Mouse (Mus musculus): ENCODE results near the gene Osbpl10. TPM values are rescaled to one million over a fixed set of nuclear protein-coding genes. Genes with fewer than 3 reads are reported as not detected.
A peak's percentile ranks its signal among the peaks of the same experiment; 100 is the strongest.

Osbpl10 gene
- polyA plus RNA-seq, 1 experiment from 2014 or later, result 2.3 TPM

DNA sequence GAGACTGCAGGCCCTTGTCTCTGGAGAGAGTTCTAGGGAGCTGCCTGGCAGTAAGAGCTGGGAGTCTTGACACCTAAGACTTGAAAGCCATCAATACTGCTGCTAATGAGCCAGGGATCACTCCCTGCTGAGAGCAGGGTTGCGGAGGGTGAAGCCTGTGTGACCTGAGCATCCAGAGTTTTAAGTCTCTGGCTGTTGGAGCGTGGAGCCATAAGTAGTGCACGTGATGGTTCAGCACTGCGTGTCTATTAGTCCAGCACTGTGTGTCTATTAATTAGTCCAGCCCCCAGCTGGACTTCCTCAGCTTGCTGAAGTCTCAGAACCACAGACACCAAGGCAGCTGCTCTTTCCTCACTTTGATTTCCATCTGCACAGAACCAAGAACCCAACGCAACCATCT is 8.0 kb downstream of the Osbpl10 start:
- Histone ChIP-seq H3K27ac (no peak overlapping the region), H3K27me3 (no peaks in the 10 kb centered on the region), H3K4me3 (no peak overlapping the region), H3K9me3 (no peaks in the 10 kb centered on the region), H3K4me2 (no peak overlapping the region), H3K4me1 (peaks cover 7% of the 10 kb centered on the region), H3K36me3 (no peaks in the 10 kb centered on the region), H3K9ac (no peak overlapping the region)
- WGBS, result 94% methylated on average over 5 of the region's 5 CpGs
- no peak for ATAC-seq (ENCODE audit: insufficient number of reproducible peaks, insufficient read depth, low FRiP score, low TSS enrichment, low read depth)

DNA sequence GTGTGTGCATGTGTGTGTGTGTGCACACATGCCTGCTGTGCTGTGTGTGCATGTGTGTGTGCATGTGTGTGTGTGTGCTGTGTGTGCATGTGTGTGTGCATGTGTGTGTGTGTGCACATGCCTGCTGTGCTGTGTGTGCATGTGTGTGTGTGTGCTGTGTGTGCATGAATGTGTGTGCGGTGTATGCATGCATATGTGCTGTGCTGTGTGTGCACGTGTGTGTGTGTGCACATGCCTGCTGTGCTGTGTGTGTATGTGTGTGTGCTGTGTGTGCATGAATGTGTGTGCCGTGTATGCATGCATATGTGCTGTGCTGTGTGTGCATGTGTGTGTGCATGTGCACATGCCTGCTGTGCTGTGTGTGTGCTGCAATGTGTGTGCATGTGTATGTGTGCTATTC is 9.7 kb downstream of the Osbpl10 start:
- Histone ChIP-seq H3K9ac (no peak overlapping the region), H3K27me3 (no peaks in the 10 kb centered on the region), H3K4me1 (peaks cover 7% of the 10 kb centered on the region), H3K4me2 (no peak overlapping the region), H3K27ac (0 out of 2 replicates have a peak overlapping the region, but pooled peaks have one; percentile 28), H3K36me3 (no peaks in the 10 kb centered on the region), H3K9me3 (0 out of 2 replicates have a peak, but pooled peaks cover 6% of the 10 kb centered on the region), H3K4me3 (no peak overlapping the region)
- 93% methylated on average over 3 of the region's 3 CpGs for WGBS
- no peak for ATAC-seq (ENCODE audit: insufficient number of reproducible peaks, insufficient read depth, low FRiP score, low TSS enrichment, low read depth)

DNA sequence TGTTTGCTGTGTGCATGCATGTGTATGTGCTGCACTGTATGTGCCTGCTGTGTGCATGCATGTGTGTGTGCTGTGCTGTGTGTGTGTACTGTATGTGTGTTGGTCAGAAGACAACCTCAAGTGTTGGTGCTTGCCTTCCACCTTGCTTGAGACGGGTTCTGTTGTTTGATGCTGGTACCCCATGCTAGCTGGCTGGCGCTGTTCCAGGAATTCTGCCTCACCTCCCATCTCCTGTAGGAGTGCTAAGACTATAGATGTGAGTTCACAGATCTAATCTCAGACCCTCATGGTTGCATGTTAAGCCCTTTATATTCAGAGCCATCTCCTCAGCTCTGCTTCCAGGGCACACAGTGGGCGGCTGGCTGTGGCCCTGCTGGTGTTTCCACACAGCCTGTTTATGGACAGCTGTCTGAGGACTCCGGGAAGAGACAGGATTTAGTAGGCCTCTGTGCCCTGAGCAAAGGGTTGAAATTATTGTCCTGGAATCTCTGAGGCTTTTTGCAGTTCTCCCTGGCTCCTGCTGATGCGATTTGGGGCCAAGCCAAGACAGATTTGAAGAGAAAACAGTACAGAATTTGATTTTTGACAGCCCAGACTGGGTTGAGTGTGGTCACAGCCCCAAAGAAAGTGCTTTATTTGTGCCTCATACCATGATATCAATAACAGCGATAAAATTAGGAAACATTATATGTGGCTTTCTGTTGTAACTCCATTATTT is 10.4 kb downstream of the Osbpl10 start:
- WGBS, result 73% methylated on average over 6 of the region's 6 CpGs
- Histone ChIP-seq H3K4me2 (no peak overlapping the region), H3K4me3 (no peak overlapping the region), H3K9me3 (0 out of 2 replicates have a peak, but pooled peaks cover 7% of the 10 kb centered on the region), H3K9ac (no peak overlapping the region), H3K27me3 (no peaks in the 10 kb centered on the region), H3K36me3 (no peaks in the 10 kb centered on the region), H3K4me1 (peaks cover 7% of the 10 kb centered on the region), H3K27ac (peak overlapping the region; percentile 28; the same call in 1 of the 2 replicates)
- ATAC-seq (ENCODE audit: insufficient number of reproducible peaks, insufficient read depth, low FRiP score, low TSS enrichment, low read depth), result no peak

DNA sequence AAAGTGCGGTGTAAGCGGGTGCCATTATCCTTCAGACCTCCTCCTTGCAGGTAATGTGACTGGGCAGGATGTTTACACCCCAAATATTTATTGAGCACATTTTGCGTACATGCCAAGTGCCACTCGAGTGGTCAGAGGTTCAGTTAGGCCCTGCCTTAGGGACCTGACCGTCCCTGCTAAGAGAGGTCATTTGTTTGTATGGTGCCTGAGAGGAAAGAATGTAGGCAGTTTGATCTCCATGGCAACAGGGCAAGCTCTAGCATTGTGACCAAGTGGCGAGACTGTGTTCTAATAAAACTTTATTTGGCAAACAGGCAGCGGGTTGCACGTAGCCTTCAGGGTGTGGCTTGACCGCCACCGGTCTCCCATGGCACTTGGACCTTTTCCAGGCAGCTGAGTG is 12.1 kb downstream of the Osbpl10 start:
- Histone ChIP-seq H3K27me3 (no peaks in the 10 kb centered on the region), H3K4me3 (no peak overlapping the region), H3K27ac (no peak overlapping the region), H3K4me2 (no peak overlapping the region), H3K9me3 (0 out of 2 replicates have a peak, but pooled peaks cover 7% of the 10 kb centered on the region), H3K36me3 (no peaks in the 10 kb centered on the region), H3K4me1 (peaks cover 7% of the 10 kb centered on the region), H3K9ac (no peak overlapping the region)
- 83% methylated on average over 10 of the region's 10 CpGs for WGBS
- no peak for ATAC-seq (ENCODE audit: insufficient number of reproducible peaks, insufficient read depth, low FRiP score, low TSS enrichment, low read depth)

DNA sequence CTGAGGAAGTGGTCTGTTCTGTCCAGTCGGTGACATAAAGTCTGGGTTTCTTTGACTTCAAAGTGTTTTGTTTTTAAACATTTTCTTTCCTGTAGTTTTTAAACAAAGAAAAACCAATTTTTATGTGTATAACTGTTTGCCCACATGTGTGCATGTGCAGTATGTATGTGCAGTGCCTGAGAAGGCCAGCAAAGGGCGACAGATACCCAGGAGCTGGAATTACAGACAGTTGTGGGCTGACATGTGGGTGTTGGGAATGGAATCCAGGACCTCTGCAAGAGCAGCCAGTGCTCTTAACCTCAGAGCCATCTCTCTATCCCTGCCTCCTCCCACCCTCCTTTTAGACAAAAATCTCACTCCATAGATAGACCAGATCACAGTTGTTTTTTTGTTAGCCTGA is 14.2 kb downstream of the Osbpl10 start:
- Histone ChIP-seq H3K27ac (no peak overlapping the region), H3K4me1 (peaks cover 7% of the 10 kb centered on the region), H3K27me3 (no peaks in the 10 kb centered on the region), H3K4me2 (no peak overlapping the region), H3K36me3 (no peaks in the 10 kb centered on the region), H3K9me3 (0 out of 2 replicates have a peak, but pooled peaks cover 7% of the 10 kb centered on the region), H3K4me3 (no peak overlapping the region), H3K9ac (no peak overlapping the region)
- ATAC-seq (ENCODE audit: insufficient number of reproducible peaks, insufficient read depth, low FRiP score, low TSS enrichment, low read depth), result no peak
- WGBS, result 83% methylated on average over 2 of the region's 2 CpGs

DNA sequence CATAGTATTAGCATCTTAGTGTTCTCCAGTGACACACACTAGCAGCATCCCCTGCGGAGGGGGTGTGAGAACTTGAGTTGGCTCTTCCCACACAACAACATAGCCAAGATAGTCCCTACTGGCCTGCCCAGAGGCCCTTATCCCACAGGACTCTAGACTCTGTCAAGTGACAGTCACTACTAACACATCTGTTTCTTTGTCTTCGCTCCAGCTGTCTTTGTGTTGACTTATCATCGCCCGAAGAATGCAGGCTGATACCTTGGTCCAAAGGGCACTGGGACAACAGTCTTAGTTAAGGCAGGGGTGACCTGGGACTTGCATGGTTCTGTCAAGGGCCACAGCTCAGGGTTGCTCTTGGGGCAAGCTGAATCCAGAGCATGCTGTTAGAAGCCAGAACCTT is 16.9 kb downstream of the Osbpl10 start:
- no peak for ATAC-seq (ENCODE audit: insufficient number of reproducible peaks, insufficient read depth, low FRiP score, low TSS enrichment, low read depth)
- Histone ChIP-seq H3K4me1 (no peaks in the 10 kb centered on the region), H3K27me3 (no peaks in the 10 kb centered on the region), H3K4me2 (no peak overlapping the region), H3K36me3 (no peaks in the 10 kb centered on the region), H3K9me3 (0 out of 2 replicates have a peak, but pooled peaks cover 7% of the 10 kb centered on the region), H3K9ac (no peak overlapping the region), H3K27ac (no peak overlapping the region), H3K4me3 (no peak overlapping the region)
- WGBS, result 91% methylated on average over 4 of the region's 4 CpGs

DNA sequence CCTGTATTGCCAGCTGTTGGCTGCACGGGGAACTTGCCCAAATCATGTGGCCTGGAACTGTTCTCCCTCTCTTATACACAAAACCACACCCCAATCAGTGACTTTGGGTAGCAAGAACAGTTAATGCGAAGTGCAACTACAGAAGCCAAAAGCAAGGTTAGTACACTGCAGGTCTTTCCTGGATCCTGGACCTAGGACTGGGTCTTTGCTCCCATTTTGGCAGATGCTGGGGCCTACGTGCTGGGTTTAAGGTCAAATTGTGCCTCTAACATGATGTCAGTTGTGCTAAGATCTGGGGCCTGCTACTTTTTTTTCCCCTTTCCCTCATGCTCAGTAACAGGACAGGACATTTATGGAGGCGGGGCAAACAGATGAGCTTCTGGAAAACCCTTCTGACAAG is 17.3 kb downstream of the Osbpl10 start:
- Histone ChIP-seq H3K4me3 (no peak overlapping the region), H3K4me2 (no peak overlapping the region), H3K27ac (no peak overlapping the region), H3K36me3 (no peaks in the 10 kb centered on the region), H3K27me3 (no peaks in the 10 kb centered on the region), H3K9ac (no peak overlapping the region), H3K4me1 (no peaks in the 10 kb centered on the region), H3K9me3 (0 out of 2 replicates have a peak, but pooled peaks cover 7% of the 10 kb centered on the region)
- WGBS, result 86% methylated on average over 4 of the region's 4 CpGs
- no peak for ATAC-seq (ENCODE audit: insufficient number of reproducible peaks, insufficient read depth, low FRiP score, low TSS enrichment, low read depth)

DNA sequence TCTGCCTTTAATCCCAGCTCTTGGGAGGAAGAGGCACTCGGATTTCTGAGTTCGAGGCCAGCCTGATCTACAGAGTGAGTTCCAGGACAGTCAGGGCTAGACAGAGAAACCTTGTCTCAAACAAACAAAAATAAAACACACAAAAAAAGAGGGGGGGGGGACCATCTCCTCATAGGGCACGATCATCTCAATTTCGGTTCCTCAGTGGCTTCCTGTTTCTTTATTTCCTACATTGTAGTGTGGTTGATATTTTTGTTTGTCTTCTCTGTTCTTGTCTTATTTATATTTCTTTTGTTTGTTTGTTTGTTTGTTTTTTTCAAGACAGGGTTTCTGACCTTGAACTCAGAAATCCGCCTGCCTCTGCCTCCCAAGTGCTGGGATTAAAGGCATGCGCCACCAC is 18.1 kb downstream of the Osbpl10 start:
- no peak for ATAC-seq (ENCODE audit: insufficient number of reproducible peaks, insufficient read depth, low FRiP score, low TSS enrichment, low read depth)

DNA sequence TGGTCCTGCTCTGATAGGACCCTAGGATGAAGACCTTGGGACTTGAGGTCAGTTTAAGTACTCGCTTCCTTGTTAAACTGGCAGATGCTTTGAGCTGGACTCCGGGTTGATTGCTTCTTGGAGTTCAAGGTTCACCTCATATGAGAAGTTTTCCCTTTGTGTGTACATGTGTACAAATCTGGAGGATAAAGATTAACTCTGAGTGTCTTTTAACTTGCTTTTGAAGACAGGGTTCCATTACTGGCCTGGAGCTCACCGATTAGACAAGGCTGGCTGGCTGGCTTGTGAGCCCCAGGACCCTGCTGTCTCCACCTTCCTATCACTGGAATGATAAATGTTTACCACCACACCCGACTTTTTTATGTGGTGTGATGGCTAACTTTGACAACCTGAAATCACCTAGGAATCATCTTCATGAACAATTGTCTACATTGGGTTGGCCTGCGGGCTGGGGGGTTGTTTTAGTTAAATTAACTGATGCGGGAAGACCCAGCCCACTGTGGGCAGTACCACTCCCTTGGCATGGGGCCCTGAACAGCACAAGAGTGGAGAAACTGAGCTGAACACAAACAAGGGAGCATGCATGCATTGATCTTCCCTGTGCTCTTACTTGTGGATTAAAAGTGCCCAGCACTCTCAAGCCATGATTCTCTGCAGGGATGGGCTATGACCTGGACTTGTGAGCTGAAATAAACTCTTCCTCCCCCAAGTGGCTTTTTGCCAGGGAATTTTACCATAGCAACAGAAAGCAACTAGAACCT is 20.8 kb downstream of the Osbpl10 start:
- no peak for ATAC-seq (ENCODE audit: insufficient number of reproducible peaks, insufficient read depth, low FRiP score, low TSS enrichment, low read depth)
- Histone ChIP-seq H3K4me1 (no peaks in the 10 kb centered on the region), H3K9me3 (no peaks in the 10 kb centered on the region), H3K27me3 (no peaks in the 10 kb centered on the region), H3K4me2 (no peak overlapping the region), H3K9ac (no peak overlapping the region), H3K4me3 (no peak overlapping the region), H3K36me3 (no peaks in the 10 kb centered on the region), H3K27ac (no peak overlapping the region)
- 85% methylated on average over 6 of the region's 6 CpGs for WGBS

More for the DNA sequence above, 18.1 kb downstream of the Osbpl10 start:
- no peaks in the 10 kb centered on the region for H3K36me3 ChIP-seq
- WGBS, result 93% methylated on average over 6 of the region's 6 CpGs
- H3K9ac ChIP-seq, result no peak overlapping the region
- H3K9me3 ChIP-seq, result 0 out of 2 replicates have a peak, but pooled peaks cover 7% of the 10 kb centered on the region
- no peak overlapping the region for H3K27ac ChIP-seq
- H3K4me3 ChIP-seq, result no peak overlapping the region
- no peak overlapping the region for H3K4me2 ChIP-seq
- H3K27me3 ChIP-seq, result no peaks in the 10 kb centered on the region
- H3K4me1 ChIP-seq, result no peaks in the 10 kb centered on the region

DNA sequence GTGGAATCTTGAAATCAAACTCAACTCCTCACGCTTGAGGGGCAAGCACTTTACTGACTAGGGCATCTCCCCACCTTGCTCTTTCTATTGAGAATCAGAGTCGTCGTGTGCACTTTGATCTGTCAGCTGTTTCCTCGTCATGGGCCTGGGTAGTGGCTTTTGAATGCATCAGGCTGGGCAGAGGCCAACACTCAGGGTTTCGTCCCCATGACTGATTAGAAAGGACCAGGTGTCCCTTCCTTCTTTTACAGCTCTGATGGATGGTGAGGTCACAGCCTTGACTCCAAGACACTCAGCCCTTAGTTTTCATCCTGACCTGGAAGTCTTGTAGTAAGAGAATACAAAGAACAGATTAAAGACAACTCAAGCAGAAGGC is 21.4 kb downstream of the Osbpl10 start:
- no peak overlapping the region for H3K9ac ChIP-seq
- no peak overlapping the region for H3K27ac ChIP-seq
- H3K4me2 ChIP-seq, result no peak overlapping the region
- H3K4me1 ChIP-seq, result no peaks in the 10 kb centered on the region
- ATAC-seq (ENCODE audit: insufficient number of reproducible peaks, insufficient read depth, low FRiP score, low TSS enrichment, low read depth), result no peak
- 78% methylated on average over 5 of the region's 5 CpGs for WGBS
- no peaks in the 10 kb centered on the region for H3K27me3 ChIP-seq
- H3K4me3 ChIP-seq, result no peak overlapping the region
- H3K36me3 ChIP-seq, result no peaks in the 10 kb centered on the region
- no peaks in the 10 kb centered on the region for H3K9me3 ChIP-seq

DNA sequence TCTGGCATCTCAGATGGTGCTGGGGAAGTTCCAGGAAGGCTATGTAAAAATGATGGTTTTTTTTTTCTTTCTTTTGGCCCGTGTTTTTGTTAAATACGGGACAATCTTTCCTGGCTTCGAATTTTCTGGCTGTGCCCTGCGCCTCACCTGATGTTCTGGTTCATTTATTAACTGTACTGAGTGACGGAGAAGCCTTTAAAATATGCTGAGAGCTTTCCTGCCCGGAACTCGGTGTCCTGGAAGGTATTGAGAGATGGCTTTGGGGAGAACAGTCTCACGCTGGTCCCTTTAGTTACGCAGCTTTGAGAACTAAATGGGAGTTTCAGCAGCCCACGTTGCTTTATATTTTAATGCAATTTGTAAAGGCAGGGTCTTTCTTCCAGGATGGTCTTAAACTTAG is 27.1 kb downstream of the Osbpl10 start:
- H3K27me3 ChIP-seq, result no peaks in the 10 kb centered on the region
- H3K9ac ChIP-seq, result no peak overlapping the region
- peaks cover 6% of the 10 kb centered on the region; the same call in 1 of the 2 replicates for H3K36me3 ChIP-seq
- no peak overlapping the region for H3K4me2 ChIP-seq
- no peak overlapping the region; the same call in 1 of the 2 replicates for H3K27ac ChIP-seq
- ATAC-seq (ENCODE audit: insufficient number of reproducible peaks, insufficient read depth, low FRiP score, low TSS enrichment, low read depth), result no peak
- H3K4me3 ChIP-seq, result no peak overlapping the region
- 56% methylated on average over 10 of the region's 10 CpGs for WGBS
- H3K9me3 ChIP-seq, result peaks cover 8% of the 10 kb centered on the region; the same call in 1 of the 2 replicates
- H3K4me1 ChIP-seq, result peaks cover 18% of the 10 kb centered on the region; the same call in 1 of the 2 replicates

Data from embryonic facial prominence, embryonic 13.5 days (tissue).